Mouse (Mus musculus): ENCODE data around the gene Traf7.

Traf7 gene

DNA sequence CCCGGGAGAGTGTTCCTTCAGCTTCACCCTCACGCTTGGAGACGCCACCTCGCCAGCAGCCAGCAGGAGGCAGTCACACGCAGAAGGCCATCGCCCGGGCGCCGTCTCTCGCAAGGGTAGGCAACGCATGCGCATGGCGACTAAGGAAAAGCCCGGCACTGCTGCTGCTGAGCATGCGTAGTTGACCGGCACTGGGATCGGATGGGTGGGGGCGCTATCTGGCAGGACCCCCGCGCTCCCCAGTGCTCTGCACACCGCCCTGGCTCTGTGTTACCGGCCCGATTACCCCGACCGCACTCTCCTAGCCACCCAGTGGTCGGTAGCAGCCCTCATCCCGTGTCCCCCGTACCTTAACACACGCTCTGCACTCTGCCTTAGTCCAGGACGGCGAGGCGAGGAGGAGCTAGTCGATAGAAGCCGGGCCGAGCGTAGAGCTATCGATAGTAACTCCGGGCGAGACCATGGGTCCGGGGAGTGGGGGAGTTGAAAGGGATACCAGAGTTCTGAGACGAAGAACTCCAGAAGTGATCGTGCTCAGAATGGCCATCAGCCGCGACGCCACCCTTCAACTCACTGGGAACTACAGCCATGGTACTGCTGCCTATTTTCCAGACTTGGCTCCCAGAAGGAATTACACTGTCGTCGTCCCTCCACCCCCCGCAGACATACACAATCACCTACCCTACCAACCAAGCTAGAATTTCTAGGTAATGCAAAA is 48.9 kb downstream of the Traf7 start, which contains the start of gene Mlst8:
Gene Mlst8, minus strand, starts transcription at position 416 of the 718 bp plus-strand sequence.
- no peak for TF ChIP-seq GATA4 (IDR thresholded peaks at IDR 0.05; ENCODE audit: insufficient replicate concordance, low read length)

DNA sequence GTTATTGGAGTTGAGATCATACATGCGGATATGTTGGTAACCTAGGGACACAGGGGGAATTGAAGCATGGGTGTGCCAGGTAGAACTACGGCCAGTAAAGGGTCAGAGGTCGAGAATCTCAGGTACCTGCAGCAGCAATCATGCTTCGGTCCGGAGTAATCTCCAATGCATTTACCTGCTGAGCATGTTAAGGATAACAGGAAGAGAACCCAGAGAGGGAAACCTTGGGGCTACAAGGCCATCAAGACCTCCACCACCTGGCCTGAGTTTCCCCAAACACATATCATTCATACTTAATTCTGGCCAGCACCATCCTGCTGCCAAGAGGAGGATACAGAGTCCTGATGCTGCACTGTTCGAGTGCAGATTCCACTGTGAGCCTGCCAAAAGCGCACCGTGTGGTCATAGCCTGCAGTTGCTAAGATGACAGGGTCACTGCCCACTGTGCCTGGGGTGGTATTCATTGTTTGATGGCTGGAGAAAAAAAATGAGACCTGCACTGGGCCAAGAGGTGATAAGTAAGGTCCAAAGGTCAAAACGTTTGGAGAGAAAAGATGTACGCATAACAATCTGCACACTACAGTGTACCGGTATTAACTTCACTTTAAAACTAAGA is 49.6 kb downstream of the Traf7 start:
- TF ChIP-seq GATA4 (IDR thresholded peaks at IDR 0.05; ENCODE audit: insufficient replicate concordance, low read length), result no peak

DNA sequence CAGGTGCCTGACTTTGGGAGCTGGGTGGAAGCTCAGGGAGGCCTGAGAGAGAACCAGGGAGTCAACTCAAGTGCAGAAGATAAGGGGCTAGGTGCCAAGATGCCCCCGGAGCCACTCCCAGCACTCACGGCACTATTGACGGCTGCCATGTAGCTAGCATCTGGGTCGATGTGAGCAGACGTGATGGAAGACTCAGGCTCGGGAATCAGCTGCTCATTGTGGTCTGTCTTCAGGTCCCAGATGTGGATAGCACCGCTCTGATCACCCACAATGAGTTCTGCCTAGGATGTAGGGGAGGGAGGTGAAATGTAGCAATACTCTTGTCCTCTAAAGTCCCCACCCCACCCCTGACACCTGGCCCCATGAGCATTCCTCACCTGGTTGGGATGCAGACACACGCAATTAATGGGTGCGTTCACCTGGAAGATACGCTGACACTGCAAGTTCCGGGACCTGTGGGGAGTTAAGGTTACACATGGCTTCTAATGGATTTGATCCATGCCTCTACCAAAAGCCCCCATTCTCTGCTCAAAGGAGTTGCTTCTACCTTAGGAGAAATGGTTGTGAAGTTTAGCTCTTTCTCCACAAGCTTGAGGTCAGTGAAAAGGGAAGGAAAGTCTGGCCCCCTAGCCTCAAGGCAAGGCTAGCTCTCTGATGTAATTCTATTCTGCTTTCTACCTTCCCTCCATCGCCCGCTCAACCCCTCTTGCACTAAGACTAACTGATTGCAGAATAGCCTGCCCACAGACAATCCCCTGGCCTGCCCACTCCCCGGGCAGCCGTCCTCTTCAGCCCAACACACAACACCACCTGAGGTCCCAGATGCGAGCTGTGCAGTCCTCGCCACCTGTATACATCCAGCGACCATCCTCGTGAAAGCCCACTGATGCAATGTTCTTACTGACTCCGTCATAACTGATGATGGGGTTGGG is 50.4 kb downstream of the Traf7 start:
- no peak for TF ChIP-seq GATA4 (IDR thresholded peaks at IDR 0.05; ENCODE audit: insufficient replicate concordance, low read length)

DNA sequence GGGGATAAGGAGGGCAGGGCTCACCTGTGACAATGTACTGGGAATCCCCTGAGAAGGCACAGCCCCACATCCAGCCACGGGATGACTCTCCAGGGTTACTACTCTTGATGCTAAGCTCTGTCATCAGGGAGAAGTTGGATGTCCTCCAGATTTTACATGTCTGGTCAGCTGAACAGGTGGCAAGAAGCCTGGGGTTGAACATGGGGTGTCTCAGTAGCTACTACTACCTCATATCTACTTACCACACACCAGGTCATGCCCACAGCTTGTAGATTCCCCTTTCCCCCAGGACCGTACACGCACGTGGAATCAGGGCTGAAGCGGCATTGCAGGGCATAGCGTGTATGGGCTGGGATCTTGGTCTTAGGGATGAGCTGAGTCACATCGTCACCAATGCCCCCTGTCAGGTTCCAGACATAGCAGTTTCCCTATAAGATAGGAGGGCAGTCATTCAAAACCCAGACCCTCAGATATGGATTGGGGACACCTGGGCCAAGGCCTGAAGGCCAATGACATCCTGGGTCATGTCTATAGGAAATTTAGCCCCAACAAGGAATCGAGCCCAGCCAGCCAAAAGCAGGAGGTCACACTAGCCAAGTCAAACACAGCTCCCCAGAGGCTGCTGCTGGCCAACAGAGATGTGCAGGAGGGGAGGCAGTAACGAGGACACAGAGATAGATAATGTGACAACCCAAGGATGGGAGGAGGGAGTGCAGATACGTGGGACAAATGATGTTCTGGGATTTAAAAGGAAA is 51.5 kb downstream of the Traf7 start:
- TF ChIP-seq GATA4 (IDR thresholded peaks at IDR 0.05; ENCODE audit: insufficient replicate concordance, low read length), result no peak

DNA sequence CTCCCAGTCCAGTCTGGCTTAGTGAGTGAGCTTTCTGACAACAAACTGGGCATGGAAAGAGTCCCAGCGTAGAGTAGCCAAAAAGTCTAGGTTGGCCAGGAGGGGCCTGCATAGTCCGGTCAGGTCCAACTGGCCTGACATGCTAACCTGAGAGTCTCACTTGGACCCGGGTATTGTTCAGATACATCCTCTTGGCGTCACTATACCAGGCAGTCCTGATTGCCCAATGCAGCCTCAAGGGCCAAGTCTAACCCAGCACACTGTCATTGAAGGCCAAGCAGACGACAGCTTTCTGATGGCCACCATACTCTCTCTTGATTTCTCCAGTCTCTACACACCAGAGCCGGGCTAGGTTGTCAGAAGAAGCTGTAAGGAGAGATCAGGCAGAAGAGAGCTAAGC is 52.2 kb downstream of the Traf7 start:
- no peak for TF ChIP-seq GATA4 (IDR thresholded peaks at IDR 0.05; ENCODE audit: insufficient replicate concordance, low read length)

DNA sequence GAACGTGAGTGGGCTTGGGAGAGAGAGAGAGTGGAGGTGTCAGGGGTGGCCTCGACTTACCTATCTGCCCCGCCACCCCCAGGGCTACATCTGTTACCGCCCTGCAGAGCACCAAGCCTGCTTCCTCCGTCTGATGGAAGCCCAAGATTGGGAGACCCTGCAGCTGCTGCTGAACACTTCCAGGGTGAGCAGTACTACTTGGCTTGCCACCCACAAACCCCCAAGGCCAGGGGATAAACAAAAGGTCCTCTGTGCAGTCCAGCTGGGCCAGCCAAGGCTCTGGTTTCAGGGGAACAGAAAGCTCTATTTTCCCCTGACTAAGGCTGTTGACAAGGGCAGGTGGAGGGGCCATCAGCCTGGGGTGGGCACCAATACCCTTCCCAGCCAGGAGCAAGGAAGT is 53.2 kb downstream of the Traf7 start:
- no peak for TF ChIP-seq GATA4 (IDR thresholded peaks at IDR 0.05; ENCODE audit: insufficient replicate concordance, low read length)

DNA sequence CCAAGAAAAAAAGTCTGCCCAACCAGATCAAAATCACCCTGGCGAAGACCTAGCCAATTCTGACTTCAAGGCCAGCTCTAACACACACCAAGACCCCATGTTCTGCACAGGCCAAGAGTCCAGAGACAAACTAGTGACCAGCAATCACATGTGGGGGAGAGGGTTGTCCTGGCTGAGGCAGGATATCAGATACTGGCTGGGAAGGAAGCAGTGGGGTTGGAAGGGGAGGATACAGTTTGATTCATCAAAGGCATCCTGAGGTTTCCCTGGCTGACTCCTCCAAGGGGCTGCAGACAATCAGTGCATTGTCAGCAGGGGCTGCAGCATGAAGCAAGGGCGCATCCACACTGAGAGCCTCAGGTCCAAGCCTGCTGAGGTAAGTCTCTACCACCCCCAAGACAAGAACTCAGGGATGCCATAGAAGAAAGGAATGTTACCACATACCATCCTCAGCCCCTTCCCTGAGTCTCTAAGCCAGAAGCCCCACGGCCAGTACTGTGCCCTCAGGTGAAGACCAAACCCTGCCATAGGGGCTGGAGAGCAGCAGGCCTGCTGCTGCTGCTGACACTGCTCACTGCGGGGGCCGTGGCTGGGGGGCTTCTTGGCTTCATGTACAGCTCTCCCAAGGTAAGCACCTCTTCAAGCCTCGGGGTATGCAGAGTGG is 54.0 kb downstream of the Traf7 start, which contains the start of gene Bricd5:
Gene Bricd5, plus strand, starts transcription at position 273 of the 664 bp plus-strand sequence.
- no peak for TF ChIP-seq GATA4 (IDR thresholded peaks at IDR 0.05; ENCODE audit: insufficient replicate concordance, low read length)

DNA sequence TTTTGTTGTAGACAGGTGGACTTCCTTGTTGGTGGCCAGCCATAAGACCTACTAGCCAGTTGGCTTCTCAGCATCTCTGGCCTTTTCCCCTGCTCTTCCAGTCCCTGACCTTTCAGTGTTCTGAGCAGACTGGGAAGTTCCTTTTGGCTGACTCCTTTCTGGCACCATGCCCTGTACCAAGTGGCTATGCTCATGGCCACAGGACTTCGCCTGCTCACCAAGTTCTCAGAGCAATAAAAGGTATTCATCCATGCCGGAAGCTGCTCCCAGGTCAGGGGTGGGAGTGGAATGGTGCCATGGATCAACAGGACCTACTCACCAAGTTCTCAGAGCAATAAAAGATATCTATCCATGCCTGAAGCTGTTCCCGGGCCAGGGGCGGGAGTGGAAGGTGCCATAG is 55.2 kb downstream of the Traf7 start:
- no peak for TF ChIP-seq GATA4 (IDR thresholded peaks at IDR 0.05; ENCODE audit: insufficient replicate concordance, low read length)

DNA sequence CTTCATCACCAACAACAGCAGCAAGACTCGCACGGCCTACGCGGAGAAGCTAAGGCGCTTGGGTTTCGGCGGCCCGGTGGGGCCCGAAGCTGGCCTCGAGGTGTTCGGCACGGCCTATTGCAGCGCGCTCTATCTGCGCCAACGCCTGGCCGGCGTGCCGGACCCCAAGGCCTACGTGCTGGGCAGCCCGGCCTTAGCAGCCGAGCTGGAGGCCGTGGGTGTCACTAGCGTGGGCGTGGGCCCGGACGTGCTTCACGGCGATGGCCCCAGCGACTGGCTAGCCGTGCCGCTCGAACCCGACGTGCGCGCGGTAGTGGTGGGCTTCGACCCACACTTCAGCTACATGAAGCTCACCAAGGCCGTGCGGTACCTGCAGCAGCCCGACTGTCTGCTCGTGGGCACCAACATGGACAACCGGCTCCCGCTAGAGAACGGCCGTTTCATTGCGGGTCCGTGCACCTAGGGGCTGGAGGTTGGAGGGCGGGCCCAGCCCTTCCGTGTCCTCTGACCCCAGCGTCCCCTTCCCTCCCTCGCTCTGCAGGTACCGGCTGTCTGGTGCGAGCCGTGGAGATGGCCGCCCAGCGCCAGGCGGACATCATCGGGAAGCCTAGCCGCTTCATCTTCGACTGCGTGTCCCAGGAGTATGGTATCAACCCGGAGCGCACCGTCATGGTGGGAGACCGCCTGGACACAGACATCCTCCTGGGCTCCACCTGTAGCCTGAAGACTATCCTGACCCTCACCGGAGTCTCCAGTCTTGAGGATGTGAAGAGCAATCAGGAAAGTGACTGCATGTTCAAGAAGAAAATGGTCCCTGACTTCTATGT is 56.8 kb downstream of the Traf7 start:
- no peak for TF ChIP-seq GATA4 (IDR thresholded peaks at IDR 0.05; ENCODE audit: insufficient replicate concordance, low read length)

DNA sequence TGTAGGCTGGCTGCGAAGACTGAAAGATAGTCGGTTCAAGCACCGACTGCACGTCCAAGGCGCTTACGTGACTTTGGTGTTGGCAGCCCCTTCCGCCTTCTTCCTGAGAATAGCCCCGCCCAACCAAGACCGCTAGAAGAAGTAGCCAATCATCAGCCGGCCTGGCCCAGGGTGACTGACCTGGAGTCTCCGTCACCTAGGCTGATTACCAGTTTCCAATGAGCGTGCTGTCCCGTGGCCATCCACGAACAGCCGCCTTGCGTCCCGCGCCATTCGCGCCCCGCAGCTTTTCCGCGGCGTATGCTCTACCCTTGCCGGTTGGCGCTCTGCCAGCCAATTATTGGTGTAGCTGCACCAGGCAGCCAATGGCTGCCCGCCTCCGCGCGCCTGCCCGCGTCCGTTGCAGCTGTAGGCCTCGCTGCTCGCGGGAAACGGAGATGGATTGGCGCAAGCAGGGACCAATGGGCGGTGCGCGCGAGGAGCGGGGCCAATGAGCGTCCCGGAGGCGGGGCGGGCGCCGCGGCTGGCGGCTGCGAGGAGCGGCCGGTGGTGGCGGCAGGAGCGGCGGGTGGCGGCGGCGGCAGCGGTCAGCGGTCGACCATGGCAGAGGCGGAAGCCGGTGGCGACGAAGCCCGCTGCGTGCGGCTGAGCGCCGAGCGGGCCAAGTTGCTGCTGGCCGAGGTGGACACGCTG is 57.7 kb downstream of the Traf7 start, which contains the start of the genes E4f1 and Pgp:
Gene E4f1, minus strand, starts transcription at position 404 of the 693 bp plus-strand sequence.
Gene Pgp, plus strand, starts transcription at position 483 of the 693 bp plus-strand sequence.
- TF ChIP-seq GATA4 (IDR thresholded peaks at IDR 0.05; ENCODE audit: insufficient replicate concordance, low read length), result peak; percentile 49; the same call in 1 of the 2 replicates

DNA sequence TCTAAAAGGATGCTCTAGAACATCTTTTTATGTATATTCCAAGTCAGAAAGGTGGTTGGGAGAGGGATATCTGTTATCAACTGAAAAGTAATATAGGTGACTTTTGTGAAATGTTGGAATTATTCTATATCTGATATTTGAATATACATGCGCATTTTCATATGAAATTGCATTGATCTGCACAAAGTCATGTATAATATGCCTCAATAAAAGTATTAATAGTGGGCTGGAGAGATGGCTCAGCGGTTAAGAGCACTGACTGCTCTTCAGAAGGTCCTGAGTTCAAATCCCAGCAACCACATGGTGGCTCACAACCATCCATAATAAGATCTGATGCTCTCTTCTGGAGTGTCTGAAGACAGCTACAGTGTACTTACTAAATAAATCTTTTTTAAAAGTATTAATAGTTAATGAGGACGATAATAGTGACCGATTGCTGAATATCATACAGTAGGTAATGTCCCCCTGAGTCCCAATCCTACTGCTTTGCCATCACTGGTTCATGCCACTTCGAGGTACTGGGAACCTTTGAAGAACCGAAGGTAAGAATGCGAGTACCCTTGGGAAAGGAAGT is 58.3 kb downstream of the Traf7 start:
- TF ChIP-seq GATA4 (IDR thresholded peaks at IDR 0.05; ENCODE audit: insufficient replicate concordance, low read length), result no peak

DNA sequence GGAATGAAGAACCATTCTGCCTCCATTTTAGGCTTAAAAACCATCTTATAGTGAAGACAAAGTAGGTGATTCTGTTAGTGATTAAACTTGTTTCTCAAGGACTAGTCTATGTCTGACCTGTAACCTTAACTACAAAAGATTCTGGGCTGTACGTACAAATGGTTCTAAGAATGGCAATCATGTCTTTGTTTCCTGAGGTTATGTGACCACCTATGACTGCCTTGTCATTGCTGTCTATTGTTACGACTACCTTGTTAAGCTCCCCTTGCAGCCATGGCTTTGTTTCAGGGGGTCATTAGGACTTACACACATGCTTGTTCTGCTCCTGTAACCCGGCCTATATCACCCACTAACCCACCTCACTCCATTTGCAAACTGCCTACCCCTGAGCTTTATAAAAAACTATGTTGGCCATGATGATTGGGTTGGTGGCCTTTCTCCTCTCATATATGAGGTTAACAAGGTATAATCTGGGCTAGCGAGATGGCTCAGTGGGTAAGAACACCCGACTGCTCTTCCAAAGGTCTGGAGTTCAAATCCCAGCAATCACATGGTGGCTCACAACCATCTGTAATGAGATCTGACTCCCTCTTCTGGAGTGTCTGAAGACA is 59.0 kb downstream of the Traf7 start:
- no peak for TF ChIP-seq GATA4 (IDR thresholded peaks at IDR 0.05; ENCODE audit: insufficient replicate concordance, low read length)
